Mouse (Mus musculus): Measurements from ENCODE around the gene Pibf1.

DNA sequence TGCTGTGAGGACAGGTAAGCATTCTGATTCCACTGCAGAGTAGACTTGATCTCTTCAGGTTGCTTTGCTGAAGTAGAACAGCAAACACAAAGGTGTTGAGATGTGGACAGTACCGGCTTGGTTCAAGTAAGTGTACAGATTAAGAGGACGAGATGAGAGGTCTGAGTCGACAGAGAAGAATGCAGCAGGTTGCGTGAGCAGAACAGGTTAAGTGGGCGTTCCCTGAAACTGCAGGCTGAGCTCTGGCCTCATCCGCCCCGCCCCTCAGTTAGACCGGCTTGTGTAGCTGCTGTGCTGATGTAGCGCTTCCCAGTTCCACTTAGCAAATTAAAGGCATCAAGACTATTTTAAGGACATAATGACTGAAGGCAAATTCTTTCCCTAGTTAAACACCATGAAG lies 77.3 kb downstream of the Pibf1 start:
- TF ChIP-seq CTCF (IDR thresholded peaks at IDR 0.05; ENCODE audit: borderline replicate concordance, insufficient read depth, low read length) (no peak), POLR2A (IDR thresholded peaks at IDR 0.05; ENCODE audit: low read depth, low read length) (no peak)

Measured in embryonic fibroblast, embryonic 13.5 days (primary cell).